Mouse (Mus musculus) testis, adult 2 months (tissue): ENCODE data around the gene Crebbp.

ENCODE experiments used
- CTCF ChIP-seq: fragments of 200-500 bp; IDR thresholded peaks from 2 replicates; pipeline ENCODE4 v1.5.1; 2012; ENCODE audit warnings: low read depth, mild to moderate bottlenecking, inconsistent platforms, low read length, moderate library complexity; ENCODE audit not compliant: control insufficient read depth, insufficient read depth, insufficient replicate concordance
- POLR2A ChIP-seq: fragments of 200-500 bp; IDR thresholded peaks from 2 replicates; pipeline ENCODE4 v1.6.1; 2012; ENCODE audit warnings: low read depth, mild to moderate bottlenecking, inconsistent platforms, low read length, moderate library complexity; ENCODE audit not compliant: control insufficient read depth

DNA sequence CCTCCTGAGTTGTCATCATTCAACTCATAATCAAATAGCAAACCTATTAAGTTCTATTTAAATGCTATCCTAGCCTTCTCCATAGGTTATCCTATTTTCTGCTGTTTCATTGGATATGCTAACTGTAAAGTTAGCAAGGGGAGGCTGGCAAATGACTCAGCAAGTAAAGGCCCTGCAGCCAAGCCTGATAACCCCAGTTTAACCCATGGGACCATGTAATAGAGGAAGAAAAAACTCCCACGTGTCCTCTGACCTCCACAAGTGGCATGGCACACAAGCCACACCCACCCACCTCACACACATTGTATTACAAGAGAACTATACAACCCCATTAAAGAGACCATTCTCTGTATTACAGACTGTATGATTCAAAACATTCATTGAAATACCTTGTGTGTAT lies 13.8 kb downstream of the Crebbp start:
- TF ChIP-seq CTCF (no peak), POLR2A (no peak)
